Mouse (Mus musculus): ENCODE results near the gene Crybg1. TPM values are rescaled to one million over a fixed set of nuclear protein-coding genes. Genes with fewer than 3 reads are reported as not detected.
A peak's percentile ranks its signal among the peaks of the same experiment; 100 is the strongest.
"Not testable (repeated sequence)": the region's sequence is repeated elsewhere in the genome, so short reads cannot be mapped to it uniquely, and the experiment has no call there.

Crybg1 gene
- total RNA-seq, 2 experiments from 2014 or later, result 0.32 to 0.40 TPM

DNA sequence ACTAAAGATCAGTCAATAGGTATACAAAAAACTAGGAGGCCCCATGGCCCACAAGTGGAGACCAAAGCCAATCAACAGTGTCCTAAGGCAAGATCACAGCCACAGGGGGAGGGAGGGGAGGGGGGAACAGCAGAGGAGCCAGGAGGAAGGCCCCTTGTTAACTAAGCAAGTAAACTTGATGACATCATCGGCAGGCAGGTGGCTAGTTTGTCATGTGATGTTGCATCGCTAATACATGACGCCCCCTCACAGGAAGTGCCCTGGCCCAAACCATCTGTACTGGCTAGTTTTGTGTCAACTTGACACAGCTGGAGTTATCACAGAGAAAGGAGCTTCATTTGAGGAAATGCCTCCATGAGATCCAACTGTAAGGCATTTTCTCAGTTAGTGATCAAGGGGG, 167.9 kb downstream of the Crybg1 start:
- DNase-seq (ENCODE audit: extremely low spot score in 1 of 2, low spot score in 1 of 2), result not testable (repeated sequence)

DNA sequence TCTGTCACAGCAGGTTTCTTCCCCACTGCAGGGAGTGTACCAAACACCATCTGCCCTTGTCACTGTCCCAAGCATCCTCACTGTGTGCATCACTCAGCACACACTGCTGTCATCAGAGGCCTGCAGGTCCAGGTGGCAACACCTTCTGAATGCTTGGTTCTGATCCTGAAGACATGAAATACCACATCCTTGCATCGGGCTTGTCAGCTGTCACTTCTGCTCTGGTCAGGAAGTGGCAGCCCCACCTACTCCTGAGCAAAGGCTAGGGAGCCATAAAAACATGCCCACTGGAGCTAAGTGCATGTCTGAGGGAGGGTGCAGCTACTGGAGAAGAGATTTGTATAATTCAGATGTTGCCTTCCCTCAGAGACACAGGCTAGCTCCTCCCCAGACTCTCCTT, 168.6 kb downstream of the Crybg1 start:
- no peak for DNase-seq (ENCODE audit: extremely low spot score in 1 of 2, low spot score in 1 of 2)

DNA sequence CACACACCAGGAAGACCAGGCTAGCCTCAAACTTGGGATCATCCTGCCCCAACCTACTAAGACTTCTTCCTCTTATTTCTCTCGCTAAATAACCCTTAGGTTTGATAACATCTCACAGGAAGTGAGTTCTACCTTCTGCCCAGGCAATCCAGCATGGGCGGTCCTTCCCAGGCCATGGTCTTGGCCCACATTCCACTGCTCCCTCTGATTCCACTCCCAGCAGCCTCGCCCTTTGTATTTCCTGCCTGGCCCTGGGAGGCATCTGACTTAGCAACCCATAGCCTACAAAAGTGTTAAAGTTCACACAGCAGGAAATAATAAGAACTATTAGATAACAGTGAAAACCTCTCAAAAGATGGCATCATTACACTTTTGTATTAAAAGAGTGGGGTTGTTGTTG, 171.3 kb downstream of the Crybg1 start:
- no peak for DNase-seq (ENCODE audit: extremely low spot score in 1 of 2, low spot score in 1 of 2)

DNA sequence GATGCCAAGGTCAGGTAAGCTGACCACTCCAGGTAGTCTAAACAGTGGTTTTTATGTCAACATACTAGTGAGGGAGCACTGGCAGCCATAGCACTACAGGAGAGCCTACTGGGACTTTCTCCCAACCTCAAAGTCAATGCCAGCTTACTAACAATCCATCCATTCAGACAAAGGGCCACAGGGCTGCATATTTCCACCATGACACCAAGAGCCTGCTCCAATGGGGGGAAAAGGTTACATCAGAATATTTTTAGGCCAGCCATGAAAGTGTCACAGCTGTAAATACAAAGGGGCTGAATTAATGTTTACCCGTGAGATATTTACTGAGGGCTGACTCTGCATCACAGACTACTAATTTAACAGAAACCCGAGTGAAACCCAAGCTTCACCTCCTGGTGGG, 175.4 kb downstream of the Crybg1 start:
- no peak for DNase-seq (ENCODE audit: extremely low spot score in 1 of 2, low spot score in 1 of 2)

DNA sequence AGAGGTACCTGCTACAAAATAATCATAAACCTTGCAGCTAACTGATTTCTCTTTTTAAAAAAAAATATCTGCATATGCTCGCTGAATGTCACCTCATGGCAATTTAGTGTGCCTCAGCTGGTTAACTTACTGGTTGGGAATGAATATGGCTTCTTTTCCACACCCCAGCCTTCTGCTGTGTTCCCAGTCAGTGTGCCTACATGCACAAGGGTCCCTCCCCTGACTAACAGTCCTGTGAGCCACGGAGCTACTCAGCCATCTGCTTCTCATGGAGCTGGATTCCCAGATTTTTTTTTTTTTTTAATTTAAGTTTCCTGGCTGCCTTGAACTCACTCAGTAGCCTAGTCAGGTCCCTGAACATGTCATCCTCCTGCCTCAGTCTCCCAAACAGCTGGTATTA, 183.7 kb downstream of the Crybg1 start:
- DNase-seq (ENCODE audit: extremely low spot score in 1 of 2, low spot score in 1 of 2), result no peak

DNA sequence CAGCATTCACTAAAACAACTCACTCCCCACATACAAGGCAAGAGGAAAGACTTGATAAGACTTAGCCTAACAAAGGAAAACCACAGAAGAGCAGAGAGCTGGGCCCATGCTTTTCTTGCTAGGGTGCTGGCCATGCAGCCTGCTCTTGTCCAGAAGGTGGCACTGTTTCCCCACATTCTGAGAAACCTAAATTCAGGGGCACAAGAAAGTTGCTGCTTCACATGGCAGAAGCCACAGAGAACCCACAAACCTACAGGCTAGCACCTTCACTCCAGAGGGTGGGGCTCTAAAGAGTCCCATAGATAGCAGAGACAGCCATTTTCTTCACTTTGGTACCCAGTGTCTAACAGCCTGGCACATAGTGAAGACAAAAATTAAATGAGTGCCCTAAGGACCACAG, 194.7 kb downstream of the Crybg1 start:
- peak; percentile 40 to 72 for DNase-seq (ENCODE audit: extremely low spot score in 1 of 2, low spot score in 1 of 2)

DNA sequence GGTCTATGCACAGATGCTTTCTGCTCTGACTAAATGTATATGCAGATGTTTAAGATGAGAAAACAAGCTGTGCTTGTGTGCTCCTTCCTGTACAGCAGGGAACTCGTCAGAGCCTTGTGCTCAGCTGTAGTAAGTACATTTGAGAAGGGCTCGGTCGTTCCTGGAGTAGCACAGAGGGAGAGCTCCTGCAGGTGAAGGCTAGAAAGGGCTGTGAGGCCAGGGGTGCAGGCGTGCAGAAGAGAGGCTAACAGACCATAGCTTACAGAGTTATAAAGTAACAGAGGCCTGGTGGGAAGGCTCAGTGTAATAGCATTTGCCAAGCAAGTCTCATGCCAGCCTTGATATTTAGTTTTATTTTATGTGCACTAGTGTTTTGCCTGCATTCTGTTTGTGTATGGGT, 203.2 kb downstream of the Crybg1 start:
- DNase-seq (ENCODE audit: extremely low spot score in 1 of 2, low spot score in 1 of 2), result no peak

DNA sequence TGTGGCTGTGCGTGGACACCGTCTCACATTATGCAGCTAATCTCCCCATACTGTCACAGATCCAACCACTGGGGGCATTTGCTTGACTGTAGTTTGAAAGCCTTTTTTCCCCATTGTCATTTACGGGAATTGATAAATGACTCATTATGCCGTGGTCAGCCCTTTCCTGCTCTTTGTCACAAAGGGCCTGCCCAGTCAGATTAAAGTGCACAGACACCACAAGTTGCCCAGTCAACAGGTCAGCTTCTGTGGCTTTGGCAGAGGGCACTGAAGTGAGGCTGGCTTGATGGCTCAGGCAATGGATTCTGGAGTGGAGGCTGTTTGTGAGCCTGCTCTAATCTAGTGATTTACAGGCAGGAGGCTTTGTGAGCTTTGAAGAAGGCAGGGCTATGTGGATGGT, 204.9 kb downstream of the Crybg1 start:
- DNase-seq (ENCODE audit: extremely low spot score in 1 of 2, low spot score in 1 of 2), result no peak

DNA sequence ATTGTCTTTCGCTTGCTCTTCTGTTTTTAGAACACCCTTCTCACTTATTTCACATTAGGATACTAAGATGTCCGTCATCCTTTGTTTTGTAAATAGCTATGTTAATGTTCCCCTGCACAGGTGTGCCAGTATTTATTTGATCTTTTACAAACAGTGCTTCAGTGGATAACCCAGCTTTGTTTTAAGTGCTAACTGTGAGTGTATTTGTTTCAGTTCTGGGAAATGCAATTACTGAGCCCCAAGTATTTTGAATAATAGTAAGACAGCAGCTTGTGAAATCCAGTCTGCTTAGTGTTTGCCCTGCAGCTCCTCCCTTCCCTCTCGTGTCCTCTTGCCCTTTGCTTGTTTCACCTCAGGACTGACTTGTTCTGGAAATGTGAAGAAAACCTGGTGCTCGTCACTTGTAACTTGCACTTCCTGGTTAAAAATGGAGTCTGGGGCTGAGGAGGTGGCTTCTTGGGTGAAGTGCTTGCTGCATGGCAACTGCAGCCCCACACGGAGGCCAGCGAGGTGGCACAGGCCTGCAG, 209.5 kb downstream of the Crybg1 start:
- DNase-seq (ENCODE audit: extremely low spot score in 1 of 2, low spot score in 1 of 2), result no peak

DNA sequence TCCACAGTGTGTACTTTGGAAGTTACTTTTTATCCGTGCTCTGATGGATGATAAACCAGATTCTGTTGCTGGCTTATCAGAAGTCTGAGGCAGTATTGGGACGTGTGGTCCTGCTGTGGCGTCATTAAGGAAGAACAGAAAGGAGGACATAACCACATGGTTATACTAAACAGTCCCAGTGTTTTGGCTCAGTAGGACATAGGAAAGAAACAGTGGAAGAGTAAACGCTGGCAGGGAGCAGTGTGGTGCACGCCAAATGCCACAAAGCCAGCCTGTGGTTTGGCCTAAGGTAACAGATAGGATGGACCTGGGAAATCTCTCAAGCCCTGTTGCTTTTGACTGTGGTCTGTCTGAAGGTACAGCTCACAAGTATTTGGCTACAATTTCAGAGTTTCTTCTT, 220.1 kb downstream of the Crybg1 start:
- DNase-seq (ENCODE audit: extremely low spot score in 1 of 2, low spot score in 1 of 2), result no peak

DNA sequence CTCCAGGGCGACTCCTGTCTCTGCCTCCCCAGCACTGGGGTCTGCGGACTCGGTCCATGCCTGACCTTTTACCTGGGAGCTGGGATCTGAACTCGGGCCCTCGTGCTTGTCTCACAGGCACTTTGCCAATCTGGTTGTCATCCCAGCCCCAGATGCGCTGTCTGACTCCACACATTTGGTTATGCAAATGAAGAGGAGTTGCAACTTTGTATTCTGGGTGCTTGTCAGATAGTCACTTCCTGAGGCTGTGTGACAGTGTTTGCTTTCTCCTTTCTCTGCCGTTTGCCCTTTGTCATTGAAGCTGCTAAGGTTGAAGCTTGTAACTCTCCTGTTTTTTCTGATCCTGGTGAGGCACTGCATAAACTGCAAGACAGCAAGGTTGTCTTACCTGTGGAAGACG, 220.9 kb downstream of the Crybg1 start:
- no peak for DNase-seq (ENCODE audit: extremely low spot score in 1 of 2, low spot score in 1 of 2)

DNA sequence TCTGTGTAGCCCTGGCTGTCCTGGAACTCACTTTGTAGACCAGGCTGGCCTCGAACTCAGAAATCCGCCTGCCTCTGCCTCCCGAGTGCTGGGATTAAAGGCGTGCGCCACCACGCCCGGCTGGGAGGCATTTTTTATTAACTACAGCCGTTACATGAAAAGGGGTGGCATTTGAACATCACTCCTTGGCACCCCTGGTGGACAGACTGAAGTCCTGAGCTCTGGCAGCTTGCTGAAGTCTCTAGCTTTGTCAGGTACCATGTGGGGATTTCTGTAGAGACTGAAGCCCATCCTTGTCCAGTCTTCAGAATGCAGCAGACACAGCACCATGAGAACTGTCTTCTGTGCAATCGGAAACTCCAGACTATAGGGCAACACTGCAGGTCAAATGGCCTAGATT, 222.9 kb downstream of the Crybg1 start:
- DNase-seq (ENCODE audit: extremely low spot score in 1 of 2, low spot score in 1 of 2), result not testable (repeated sequence)

DNA sequence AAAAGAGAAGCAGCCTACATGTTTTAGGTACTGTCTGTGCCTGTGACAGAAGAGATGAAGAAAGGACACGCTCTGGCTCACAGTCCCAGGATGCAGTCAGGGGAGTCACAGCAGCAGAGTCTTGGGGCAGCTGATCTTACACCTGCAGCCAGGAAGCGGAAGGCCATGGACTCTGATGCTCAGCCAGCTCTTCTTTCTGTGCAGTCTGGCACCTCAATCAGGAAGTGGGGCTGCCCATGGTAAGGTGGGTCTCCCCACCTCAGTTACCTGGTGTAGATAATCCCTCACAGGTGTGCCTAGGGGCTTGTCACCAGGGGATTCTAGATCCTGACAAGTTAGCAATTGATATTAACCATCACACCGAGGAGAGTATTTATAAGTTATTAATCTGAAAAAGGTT, 225.6 kb downstream of the Crybg1 start:
- DNase-seq (ENCODE audit: extremely low spot score in 1 of 2, low spot score in 1 of 2), result no peak

DNA sequence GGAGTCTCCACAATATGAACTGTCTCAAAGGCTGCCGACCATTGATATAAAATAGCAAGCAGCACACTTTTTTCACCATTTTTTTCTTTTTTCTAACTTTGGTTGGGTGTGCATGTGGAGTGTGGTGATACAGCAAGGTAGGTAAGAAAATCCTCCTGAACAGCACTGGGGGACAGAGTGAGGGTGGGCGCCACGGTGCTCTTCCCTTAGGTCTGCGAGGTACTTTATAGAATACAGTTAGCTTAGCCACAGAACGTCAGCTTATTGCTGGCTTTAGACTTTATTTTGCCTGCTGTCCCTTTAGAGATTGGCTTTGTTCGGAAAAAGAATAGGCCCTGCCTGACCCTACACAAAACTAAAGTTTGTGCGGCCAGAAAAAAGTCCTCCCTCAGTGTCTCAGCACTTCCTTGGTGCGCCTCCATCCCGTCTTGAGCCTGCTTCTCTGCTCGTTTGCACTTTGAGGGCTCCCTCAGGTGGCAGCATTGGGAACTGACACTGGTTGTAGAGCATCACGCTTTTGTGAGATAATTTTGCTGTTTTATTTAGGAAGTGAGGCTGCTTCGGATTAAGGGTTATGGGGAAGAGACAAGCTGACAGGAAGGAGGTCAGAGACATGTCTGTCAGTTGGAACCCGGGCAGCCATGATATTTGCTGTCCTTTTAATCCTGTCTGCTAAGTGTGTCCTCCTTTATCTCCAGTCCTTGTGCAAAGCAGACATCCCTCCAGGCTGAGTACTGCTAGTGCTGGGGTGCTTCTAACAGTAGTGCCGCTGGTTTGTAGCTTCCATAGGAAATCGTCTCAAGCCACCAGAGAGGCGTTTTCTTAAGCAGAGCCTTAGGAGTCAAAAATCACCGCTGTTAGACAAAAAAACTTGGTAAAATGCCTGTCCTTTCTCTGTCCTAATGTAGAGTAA, 229.7 kb downstream of the Crybg1 start:
- DNase-seq (ENCODE audit: extremely low spot score in 1 of 2, low spot score in 1 of 2), result peak; percentile 67 to 94

DNA sequence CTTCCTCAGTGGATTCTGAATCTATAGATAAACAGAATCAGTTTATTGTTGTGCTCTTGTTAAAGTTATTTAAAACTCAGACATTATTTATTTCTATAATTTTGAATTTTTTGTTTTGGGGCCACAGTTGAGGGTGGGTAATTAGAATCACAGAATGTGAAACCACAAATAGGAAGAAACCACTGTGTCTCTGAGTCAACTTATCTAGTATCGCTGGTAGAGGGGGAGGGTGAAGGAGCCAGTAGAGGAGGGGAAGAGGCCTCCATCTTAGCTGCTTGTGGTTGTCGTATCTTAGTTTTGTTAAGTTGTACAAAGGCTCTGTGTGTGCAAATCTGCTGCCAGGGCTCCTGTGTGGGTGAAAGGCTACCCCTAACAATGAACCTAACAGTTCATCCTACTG, 231.9 kb downstream of the Crybg1 start:
- no peak for DNase-seq (ENCODE audit: extremely low spot score in 1 of 2, low spot score in 1 of 2)

DNA sequence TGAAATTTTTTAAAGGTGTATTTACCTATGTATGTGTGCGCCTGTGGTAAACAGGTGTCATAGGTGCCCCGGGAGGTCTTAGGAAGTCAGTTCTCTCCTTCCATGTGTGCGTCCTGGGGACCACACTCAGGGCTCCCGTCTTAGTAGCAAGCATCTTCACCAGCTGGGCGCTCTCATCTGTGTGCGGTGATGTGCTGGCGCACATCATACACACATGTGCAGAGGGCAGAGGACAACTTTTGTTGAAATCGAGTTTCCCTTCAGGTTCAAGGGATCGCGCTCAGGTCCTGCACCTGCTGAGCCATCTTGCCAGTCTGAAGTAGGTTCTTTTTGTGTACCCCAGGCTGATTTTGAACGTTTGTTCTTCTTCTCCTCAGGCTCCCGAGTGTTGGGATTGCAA, 232.5 kb downstream of the Crybg1 start:
- DNase-seq (ENCODE audit: extremely low spot score in 1 of 2, low spot score in 1 of 2), result no peak

DNA sequence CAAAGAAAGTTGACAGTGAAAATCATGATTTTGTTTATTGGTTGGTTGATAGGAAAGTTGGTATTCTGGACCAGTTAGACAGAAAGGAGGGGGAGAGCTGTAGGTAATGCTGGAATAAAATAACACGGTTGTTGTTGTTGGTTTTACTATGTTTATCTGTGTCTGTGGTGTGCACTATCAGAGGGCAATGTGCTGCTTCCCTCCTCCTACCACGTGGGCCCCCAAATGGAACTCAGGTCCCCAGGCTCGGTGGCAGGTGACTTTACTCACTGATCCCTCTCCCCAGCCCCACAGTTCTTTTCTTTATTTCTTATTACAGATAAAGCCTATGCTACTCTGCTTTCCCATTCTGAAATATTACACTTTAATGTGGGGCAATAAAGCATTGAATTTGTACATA, 236.4 kb downstream of the Crybg1 start:
- no peak for DNase-seq (ENCODE audit: extremely low spot score in 1 of 2, low spot score in 1 of 2)

DNA sequence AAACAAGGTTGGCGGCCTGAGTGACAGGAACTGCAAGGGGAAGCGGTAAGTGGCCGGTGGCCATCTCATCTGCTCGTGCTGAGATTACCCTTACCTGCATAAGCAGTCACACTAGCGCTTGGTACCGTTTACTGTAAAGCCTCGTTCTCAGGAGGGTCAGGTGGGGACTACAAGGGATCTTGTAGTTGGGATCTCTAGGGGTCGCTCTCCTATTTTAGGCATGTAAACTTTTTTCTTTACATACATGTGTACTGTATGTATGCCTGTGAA, 237.8 kb downstream of the Crybg1 start:
- no peak for DNase-seq (ENCODE audit: extremely low spot score in 1 of 2, low spot score in 1 of 2)

DNA sequence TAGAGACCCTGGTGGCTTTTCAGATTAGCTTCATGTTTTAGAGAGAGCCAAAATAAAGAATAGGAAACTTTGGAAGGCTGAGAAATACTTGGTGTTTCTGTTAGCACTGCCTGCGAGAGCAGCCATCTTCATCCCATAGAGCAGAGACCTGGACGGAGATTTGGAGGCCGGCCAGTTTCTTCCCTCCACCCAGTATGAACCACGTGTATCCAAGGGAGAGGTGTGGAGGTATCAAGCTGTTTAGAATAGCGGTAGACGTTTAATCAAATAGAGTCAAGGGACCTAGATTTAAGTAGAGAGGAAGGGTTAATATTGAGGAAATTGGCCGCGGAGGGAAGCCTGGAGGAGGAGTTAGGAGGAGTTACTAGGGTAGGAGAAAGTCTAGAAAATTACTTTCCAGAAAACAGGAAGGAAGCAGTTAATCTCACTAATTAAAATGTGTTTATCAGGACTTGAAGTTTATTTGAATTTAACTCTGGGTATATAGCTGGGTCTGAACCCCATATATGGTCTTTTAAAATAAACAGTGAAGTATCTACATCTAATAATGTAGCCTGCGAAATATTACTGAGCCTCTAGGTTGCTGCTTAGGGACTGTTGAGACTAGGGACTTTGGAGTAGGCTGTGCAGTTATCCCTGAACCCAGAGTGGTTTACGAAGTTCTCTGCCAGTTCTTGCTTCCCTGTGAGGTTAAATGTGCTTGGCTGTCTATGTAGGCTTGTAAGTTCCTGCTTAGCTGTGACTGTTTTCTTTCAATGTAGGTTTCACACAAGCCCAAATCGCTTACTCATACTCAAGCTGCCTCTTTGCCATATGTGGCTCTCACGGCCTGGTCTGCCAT, 238.4 kb downstream of the Crybg1 start:
- no peak for DNase-seq (ENCODE audit: extremely low spot score in 1 of 2, low spot score in 1 of 2)

DNA sequence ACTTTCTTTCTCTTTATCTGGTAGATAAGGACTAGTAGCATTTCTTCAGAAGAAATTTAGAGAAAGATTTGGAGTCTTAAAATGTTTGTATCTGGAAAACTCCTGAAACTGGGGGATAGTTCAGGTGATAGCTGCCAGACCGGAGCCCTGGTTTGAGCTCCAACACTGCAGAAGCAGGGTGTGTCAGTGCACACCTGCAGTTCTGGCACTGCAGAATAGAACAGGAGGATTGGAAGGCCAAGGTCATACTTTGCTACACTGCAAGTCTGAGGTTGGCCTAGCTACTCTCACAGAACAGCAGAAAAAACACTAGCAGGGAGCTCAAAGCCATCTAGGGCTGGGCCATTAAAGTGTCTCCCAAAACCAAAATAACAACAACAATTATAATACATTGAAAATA, 244.1 kb downstream of the Crybg1 start:
- no peak for DNase-seq (ENCODE audit: extremely low spot score in 1 of 2, low spot score in 1 of 2)

DNA sequence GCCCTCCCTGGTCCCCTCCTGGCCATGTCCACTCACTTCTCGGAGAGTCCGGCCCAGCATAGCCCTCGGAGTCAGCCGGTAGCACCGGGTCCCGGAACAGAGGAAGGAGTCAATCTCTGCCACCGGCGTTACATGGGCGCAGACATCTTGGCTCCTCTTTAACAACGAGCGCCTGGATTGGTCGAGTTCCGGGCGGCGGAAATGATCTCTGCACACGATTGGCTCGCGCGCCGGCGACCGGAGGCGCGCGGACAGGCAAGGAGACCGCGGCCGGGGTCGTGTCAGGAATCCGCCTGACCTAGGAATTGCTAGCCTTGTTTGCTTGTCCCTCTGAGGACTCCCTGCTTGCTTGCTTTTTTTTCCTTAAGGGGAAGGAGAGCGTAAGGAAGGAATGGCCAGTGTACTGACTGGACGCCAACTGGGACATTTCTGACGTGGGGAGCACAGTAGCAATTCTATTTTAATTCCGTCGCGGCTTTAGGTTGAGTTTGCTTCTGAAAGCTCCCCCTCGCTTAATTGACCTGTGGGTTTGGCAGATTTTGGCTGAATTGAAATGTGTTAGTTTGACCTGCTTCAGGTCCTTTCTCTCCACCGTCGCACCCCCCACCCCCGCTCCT, 247.0 kb downstream of the Crybg1 start, which contains the start of the genes Qrsl1 and Rtn4ip1:
Gene Qrsl1, minus strand, starts transcription at position 168 of the 617 bp plus-strand sequence.
Gene Rtn4ip1, plus strand, starts transcription at position 230 of the 617 bp plus-strand sequence.
- DNase-seq (ENCODE audit: extremely low spot score in 1 of 2, low spot score in 1 of 2), result peak; percentile 82 to 89

Measured in layer of hippocampus, postnatal 25 days (tissue).